Mouse (Mus musculus): ENCODE data around the gene Ankrd11.

Gene Ankrd11

DNA sequence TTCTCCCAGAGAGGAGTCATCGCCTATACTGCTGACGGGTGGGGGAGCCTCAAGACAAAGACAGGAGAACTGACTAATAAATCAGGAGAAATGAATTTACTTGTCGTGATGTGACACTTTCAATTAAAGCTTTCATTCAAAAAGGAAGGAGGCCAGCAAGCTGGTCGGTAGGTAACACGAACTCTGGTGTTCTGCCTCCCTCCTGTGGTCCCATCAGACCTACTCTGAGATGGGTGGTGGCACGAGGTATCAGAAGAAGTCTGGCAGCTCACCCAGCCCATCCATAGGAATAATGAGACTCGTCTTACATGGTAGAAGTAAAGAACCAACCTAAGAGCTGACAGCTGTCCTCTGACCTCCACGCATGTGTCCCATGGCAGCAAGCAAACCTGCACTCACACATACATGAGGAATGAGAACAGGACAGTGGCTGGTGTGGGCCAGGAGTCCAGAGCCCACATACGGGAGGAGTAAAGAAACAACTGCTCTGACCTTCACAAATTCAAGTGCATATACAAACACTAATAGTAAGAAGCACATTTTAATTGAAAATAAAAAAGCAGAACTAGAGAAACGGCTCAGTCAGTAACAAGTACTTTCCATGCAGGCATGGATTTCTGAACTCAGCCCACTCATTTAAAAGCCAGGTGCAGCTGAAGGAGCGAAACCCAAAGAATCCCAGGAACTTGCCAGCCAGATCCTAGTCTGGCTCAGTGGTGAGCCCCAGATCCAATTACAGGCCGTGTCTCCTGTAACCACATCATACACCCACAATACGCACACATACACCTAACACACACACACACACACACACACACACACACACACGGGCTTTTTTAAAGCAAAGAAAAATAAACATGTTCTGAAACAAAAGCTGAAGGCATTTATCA, 37.8 kb downstream of the Ankrd11 start:
- DNase-seq, result no peak

DNA sequence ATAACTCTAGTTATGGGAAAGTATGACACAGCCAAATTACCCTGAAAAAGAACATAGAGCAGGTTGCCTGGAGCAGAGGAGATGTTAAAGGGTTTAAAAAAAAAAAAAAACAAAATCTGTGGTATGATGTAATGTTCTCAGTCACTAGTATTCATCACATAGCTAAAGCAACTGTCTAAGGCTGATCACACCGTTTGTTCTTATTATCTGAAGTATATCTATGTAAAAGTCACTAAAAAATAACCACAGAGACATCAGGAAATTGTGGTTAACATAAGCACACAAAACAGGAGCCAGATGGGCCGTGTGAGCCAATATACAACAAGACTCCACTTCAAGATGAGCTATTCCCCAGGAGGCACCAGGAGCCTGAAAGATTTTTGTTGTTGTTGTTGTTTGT, 41.8 kb downstream of the Ankrd11 start:
- DNase-seq, result peak; percentile 40

DNA sequence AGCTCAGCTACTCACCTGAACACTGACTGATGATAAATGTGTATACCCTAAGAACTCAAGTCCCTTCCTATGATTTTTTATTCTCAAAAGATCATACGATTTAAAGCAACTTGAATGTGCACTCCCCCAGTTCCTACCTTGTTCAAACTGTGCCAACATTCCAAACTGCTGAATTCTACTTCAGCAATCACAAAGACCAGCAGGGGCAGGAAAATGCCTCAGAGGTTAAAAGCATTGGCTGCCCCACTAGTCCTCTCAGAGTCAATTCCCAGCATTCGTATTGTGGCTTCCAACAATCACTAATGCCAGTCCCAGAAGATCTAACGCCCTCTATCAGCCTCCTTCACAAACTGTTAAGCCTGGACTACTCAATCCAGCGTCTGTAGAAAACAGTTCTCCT, 44.1 kb downstream of the Ankrd11 start:
- no peak for DNase-seq

- DNase-seq, result no peak
These were observed 48.3 kb downstream of the Ankrd11 start for GRCm38 (mm10) chr8:122993740-122994139.

- DNase-seq, result peak; percentile 45
These were observed 49.0 kb downstream of the Ankrd11 start for GRCm38 (mm10) chr8:122993031-122993430.

DNA sequence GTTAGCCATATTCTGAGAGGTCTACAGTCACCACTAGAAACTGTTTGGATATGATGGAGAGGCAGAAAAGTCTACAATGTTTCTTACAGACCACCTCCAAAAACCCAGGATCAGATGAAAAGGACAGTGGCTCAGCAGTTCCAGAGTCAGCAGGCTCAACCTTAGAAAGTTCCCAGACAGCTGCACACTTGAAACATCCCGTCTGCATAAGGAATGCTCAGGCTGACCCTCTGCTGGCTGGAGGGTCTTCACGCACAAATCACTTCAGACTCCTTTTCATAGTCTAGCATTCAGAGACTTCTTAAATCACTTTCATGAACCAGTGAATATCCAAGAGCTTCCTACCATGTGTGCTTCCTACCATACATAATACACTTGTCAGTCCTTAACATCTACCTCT, 49.8 kb downstream of the Ankrd11 start:
- no peak for DNase-seq

DNA sequence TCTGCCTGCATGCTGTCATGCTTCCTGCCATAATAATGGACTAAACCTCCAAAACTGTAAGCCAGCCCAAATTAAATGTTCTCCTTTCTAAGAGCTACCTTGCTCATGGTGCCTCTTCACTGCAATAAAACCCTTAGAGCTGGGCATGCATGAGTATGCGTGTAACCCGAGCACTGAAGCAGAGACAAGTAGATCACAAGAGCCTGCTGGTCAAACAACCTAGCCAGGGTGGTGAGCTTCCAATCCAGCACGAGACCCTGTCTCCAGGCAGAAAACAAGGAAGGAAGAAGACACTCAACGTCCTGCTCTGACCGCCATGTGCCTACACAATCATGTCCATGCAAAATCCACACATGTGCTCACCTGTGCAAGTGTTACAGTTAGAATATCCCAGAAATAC, 50.7 kb downstream of the Ankrd11 start:
- DNase-seq, result no peak

GRCm38 (mm10) chr8:122989976-122990375, 52.1 kb downstream of the Ankrd11 start:
- peak; percentile 38 for DNase-seq

DNA sequence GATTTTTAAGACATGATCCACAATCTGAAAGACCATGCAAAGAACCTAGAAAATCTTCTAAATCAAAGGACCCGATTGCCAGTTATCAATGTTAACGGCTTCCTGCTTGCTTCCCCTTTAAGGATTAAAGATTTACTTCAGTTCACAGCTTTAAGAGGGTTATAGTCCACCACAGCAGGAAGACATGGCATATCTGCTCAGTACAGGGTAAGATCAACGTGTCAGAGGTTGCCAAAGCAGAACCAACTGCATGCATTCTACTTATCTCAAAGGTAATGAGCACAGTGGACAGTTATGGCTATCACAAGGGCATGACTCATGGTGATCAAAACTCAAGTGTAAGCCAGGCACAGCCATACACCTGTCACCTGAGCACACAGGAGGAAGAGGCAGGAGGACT, 53.1 kb downstream of the Ankrd11 start:
- DNase-seq, result no peak

DNA sequence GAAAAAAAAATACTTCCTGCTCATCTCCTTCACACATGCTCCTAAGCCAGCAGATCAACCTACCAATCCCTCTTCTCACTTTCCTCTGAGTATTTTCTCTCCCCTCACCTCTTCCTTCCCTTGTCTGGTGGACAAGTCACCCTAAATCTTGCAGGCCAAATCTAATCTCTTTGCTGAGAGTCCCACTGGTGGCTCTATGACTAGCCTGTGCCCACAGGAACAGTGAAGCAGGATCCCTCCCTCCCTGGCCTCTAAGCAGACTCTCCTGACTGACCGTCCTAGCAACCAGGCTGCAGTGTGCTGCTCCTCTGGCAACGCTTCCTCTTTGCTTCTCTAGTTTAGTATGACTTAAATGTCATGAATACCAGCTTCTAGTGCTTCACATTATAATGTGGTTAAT, 54.8 kb downstream of the Ankrd11 start:
- no peak for DNase-seq

- peak; percentile 67 for DNase-seq
These were observed 55.4 kb downstream of the Ankrd11 start for GRCm38 (mm10) chr8:122986501-122987184.

DNA sequence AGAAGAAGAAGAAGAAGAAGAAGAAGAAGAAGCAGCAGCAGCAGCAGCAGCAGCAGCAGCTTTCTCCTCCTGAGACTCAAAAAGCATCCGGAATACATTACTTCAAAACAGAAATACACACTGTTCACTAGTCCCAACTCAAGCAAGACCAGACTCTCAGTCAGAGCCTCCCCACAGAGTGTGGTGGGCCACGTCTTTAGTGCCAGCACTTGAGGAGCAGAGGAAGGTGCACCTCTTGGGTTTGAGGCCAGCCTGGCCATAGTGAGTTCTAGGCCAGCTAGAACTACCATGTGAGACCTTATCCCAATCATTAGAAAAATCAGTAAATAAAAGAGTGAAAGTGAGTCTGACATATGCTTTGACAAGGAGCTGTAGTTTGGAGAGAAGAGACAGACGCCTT, 57.9 kb downstream of the Ankrd11 start:
- DNase-seq, result no peak

DNA sequence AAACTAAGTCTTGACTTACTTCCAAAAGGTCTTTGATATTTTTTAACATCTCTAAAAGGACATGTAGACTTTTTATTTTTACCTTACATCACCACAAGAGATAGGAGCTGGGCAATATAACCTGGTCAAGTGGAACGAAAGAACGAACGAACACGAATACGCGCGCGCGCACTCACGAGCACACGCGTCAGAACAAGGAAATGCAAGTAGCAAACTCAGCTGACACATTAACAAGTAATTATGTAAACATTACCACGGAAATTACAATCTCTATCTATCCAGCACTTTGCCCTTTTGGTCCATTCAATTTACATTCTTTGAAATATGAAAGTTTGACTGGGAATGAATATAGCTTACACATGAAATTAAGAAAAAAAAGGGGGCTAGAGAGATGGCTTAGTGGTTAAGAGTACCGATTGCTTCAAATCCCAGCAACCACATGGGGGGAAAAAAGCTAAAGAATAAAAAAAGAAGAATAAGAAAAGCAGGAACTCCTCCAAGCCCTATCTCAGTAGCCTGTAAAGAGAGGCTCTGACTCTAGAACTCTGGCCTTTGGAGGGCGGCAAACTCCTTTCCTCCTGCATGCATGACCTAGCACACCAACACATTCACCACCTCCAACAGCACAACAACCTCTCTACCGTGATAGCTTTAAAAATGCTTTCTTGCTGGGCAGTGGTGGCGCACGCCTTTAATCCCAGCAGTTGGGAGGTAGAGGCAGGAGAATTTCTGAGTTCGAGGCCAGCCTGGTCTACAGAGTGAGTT, 58.7 kb downstream of the Ankrd11 start:
- peak; percentile 63 for DNase-seq

DNA sequence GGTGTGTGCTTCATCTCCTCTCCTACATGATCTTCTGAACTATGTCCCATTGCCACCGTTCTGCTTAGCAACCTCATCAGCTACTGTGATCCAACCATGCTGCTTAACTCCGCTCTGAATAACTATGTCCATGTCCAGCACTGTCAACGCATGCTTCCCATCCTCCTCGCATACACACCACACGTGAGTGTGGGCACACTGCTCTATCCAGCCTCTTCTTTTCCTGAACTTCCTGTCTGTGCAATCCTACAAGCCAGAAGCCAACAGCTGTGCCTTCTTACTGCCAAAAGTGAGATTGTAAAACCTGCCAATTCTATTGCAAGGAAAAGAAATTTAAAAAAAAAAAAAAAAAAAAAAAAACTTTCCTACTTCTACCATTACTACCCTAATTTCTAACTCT, 60.4 kb downstream of the Ankrd11 start:
- DNase-seq, result no peak

GRCm38 (mm10) chr8:122979865-122980509, 62.1 kb downstream of the Ankrd11 start:
- no peak for DNase-seq

DNA sequence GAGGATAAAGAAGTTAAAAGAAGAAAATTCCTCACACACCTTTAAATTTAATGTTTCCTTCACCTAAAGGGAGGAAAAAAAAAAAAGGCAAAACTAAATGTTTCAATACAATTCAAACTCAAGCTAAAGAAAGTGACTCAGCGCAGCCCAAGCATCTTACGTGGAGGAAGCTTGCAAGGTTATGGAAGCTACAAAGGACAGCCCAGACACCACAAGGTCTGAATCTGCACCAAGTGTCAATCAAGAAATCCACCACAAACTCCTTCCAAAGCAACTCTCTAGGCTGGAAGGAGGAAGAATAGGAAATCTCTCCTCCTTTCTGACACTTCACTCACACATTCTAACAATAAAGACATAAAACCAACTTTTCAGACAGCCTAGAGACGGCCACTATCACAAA, 62.7 kb downstream of the Ankrd11 start:
- DNase-seq, result no peak

DNA sequence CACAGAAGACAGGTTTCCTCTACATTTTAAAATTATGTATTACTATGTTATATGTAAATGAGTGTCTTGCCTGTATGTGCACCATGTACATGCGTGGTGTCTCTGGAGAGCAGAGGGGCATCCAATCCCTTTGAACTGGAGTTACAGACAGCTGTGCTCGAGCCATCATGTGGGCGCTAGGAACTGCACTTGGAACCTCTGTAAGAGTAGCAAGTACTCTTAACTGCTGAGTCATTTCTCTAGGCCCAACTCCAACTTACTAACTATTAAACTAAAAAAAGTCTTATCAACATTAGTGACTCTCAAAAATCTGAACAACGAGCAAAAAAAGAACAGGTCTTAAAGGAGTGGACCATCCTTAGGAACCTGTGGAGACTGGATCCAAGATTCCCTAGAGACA, 66.0 kb downstream of the Ankrd11 start:
- DNase-seq, result no peak

GRCm38 (mm10) chr8:122969964-122970620, 72.0 kb downstream of the Ankrd11 start:
- no peak for DNase-seq

DNA sequence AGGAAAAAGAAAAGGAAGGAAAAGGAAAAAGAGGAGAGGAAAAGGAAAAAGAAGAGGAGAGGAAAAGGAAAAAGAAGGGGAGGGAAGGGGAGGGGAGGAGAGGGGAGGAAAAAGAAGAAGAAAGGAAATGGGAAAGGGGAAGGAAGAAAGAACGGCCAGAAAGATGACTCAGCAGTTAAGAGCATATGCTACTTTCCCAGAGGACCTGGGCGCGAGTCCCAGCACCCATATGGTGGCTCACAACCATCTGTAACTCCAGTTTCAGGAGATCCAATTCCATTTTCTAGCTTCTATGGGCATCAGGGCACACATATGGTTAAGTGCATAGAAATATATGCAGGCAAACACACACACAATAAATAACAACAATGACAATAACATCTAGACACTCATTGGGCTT, 73.9 kb downstream of the Ankrd11 start:
- no peak for DNase-seq

GRCm38 (mm10) chr8:122966638-122967037, 75.4 kb downstream of the Ankrd11 start:
- no peak for DNase-seq

- no peak for DNase-seq
These were observed 80.0 kb downstream of the Ankrd11 start for GRCm38 (mm10) chr8:122962046-122962445.

- no peak for DNase-seq
These were observed 80.6 kb downstream of the Ankrd11 start for GRCm38 (mm10) chr8:122961458-122961857.

DNA sequence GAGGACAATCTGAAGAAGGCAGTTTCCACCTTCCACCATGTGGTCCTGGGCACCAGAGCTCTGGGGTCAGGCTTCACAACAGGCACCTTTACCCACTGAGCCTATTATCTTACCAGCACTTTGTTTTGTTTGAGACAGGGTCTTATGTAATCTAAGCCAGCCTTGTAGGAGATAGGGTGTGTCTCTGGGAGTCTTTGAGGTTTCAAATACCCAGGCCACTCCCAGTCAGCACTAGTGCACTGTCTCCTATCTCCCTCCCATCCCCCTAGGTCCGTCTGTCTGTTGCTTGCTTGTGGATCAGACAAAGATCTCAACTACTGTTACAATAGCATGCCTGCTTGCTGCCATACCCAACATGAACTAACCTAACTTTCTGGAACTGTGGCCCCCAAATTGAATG, 81.1 kb downstream of the Ankrd11 start:
- DNase-seq, result no peak

Data from thymus, postnatal 14 days (tissue).